Mouse (Mus musculus) heart, embryonic 16.5 days (tissue): ENCODE measurements at regions not wholly inside any gene's neighbourhood (a gene's known extent, or its start where the extent isn't known, plus 50 kb on each side); places are given as distances from the start of the nearest gene placed in this dataset.

ENCODE experiments used
- ATAC-seq: fragments of 200-750 bp; cut with Nextera tagmentation; replicated peaks from 2 replicates; pipeline ENCODE4 v1.8.0; 2017; ENCODE audit warnings: moderate number of reproducible peaks; ENCODE audit not compliant: insufficient read depth, low FRiP score; ENCODE audit errors: extremely low read depth
- H3K27ac ChIP-seq: fragments of 300-500 bp; sonication (generic); 2 replicates; pipeline ENCODE4 v1.5.1; 2014; ENCODE audit warnings: mild to moderate bottlenecking, low read length, control low read depth, moderate library complexity
- H3K27me3 ChIP-seq: fragments of 300-500 bp; sonication (generic); 2 replicates; pipeline ENCODE4 v1.6.1; 2014; ENCODE audit warnings: low read length, mixed read lengths; ENCODE audit not compliant: control insufficient read depth, insufficient read depth
- H3K36me3 ChIP-seq: fragments of 300-500 bp; sonication (generic); 2 replicates; pipeline ENCODE4 v1.6.1; 2014; ENCODE audit not compliant: control insufficient read depth, insufficient read depth
- H3K4me1 ChIP-seq: fragments of 300-500 bp; sonication (generic); 2 replicates; pipeline ENCODE4 v1.6.1; 2014; ENCODE audit warnings: low read length, mixed read lengths; ENCODE audit not compliant: control insufficient read depth, insufficient read depth
- H3K4me2 ChIP-seq: fragments of 300-500 bp; sonication (generic); 2 replicates; pipeline ENCODE4 v1.6.1; 2014; ENCODE audit warnings: low read depth, mild to moderate bottlenecking, control low read depth, low read length
- H3K4me3 ChIP-seq: fragments of 300-500 bp; sonication (generic); 2 replicates; pipeline ENCODE4 v1.5.1; 2014; ENCODE audit warnings: mild to moderate bottlenecking, control low read depth, low read length
- H3K9ac ChIP-seq: fragments of 300-500 bp; sonication (generic); 2 replicates; pipeline ENCODE4 v1.6.1; 2014; ENCODE audit warnings: low read length, control low read depth
- H3K9me3 ChIP-seq: fragments of 300-500 bp; sonication (generic); replicated peaks from 2 replicates; pipeline ENCODE4 v1.6.1; 2016; ENCODE audit warnings: low read length; ENCODE audit not compliant: control insufficient read depth
- WGBS: fragments of 180-500 bp; shearing (Covaris S2); extraction: QIAGEN DNeasy Blood & Tissue Kit; methylation state at CpG from one replicate; pipeline ENCODE4 v1.1.7; 2014; 5-methylcytosine and 5-hydroxymethylcytosine counted together

- H3K9ac ChIP-seq, result no peak overlapping the region
- H3K4me2 ChIP-seq, result no peak overlapping the region
- no peaks in the 10 kb centered on the region for H3K9me3 ChIP-seq
- no peaks in the 10 kb centered on the region for H3K36me3 ChIP-seq
- ATAC-seq, result no peak
- no peaks in the 10 kb centered on the region for H3K27me3 ChIP-seq
- H3K4me3 ChIP-seq, result no peak overlapping the region
- no peak overlapping the region for H3K27ac ChIP-seq
- H3K4me1 ChIP-seq, result no peaks in the 10 kb centered on the region
Measured at GRCm38 (mm10) chr4:71663397-71663796, 94.4 kb downstream of the Gm11232 start.

GRCm38 (mm10) chr4:71640521-71640920, 117.2 kb downstream of the Gm11232 start:
- Histone ChIP-seq H3K9ac (no peak overlapping the region), H3K36me3 (no peaks in the 10 kb centered on the region), H3K4me1 (no peaks in the 10 kb centered on the region), H3K9me3 (no peaks in the 10 kb centered on the region), H3K4me2 (no peak overlapping the region), H3K27me3 (no peaks in the 10 kb centered on the region), H3K4me3 (no peak overlapping the region), H3K27ac (no peak overlapping the region)
- ATAC-seq, result no peak
- 92% methylated on average over 10 of the region's 10 CpGs for WGBS

DNA sequence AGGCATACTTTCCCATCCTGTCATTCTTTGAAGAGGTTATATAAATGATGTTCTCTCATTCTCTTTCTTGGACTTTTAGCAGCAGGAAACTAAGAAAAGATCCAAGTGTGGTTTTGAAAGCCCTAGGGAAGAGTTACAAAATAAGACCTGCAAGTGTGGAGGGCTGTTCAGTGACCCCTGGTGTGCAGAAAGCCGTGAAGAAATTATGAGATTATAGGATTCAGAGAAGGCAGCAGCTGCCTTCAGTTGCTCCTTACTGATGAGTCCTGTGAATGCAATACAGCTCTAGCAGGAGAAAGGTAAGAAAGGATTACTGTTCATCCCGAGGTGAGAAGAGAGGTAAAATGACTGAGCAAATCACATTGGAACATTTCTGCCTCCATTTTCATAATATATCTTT, 130.7 kb downstream of the Gm11232 start:
- no peak overlapping the region for H3K4me3 ChIP-seq
- H3K27me3 ChIP-seq, result no peaks in the 10 kb centered on the region
- H3K36me3 ChIP-seq, result no peaks in the 10 kb centered on the region
- no peak overlapping the region for H3K9ac ChIP-seq
- WGBS, result 48% methylated on average over 2 of the region's 2 CpGs
- H3K27ac ChIP-seq, result no peak overlapping the region
- no peaks in the 10 kb centered on the region for H3K9me3 ChIP-seq
- no peak overlapping the region for H3K4me2 ChIP-seq
- ATAC-seq, result no peak
- H3K4me1 ChIP-seq, result no peaks in the 10 kb centered on the region

GRCm38 (mm10) chr4:71626626-71627025, 131.1 kb downstream of the Gm11232 start:
- WGBS, result 33% methylated on average over 1 of the region's 1 CpGs
- no peaks in the 10 kb centered on the region for H3K36me3 ChIP-seq
- no peak overlapping the region for H3K4me3 ChIP-seq
- no peaks in the 10 kb centered on the region for H3K4me1 ChIP-seq
- H3K9ac ChIP-seq, result no peak overlapping the region
- H3K9me3 ChIP-seq, result no peaks in the 10 kb centered on the region
- ATAC-seq, result no peak
- H3K27ac ChIP-seq, result no peak overlapping the region
- no peak overlapping the region for H3K4me2 ChIP-seq
- no peaks in the 10 kb centered on the region for H3K27me3 ChIP-seq

- no peak for ATAC-seq
- H3K9ac ChIP-seq, result no peak overlapping the region
- no peaks in the 10 kb centered on the region for H3K4me1 ChIP-seq
- 63% methylated on average over 2 of the region's 2 CpGs for WGBS
- 0 out of 2 replicates have a peak overlapping the region, but pooled peaks have one; percentile 4 for H3K27ac ChIP-seq
- no peaks in the 10 kb centered on the region for H3K9me3 ChIP-seq
- H3K27me3 ChIP-seq, result no peaks in the 10 kb centered on the region
- H3K36me3 ChIP-seq, result no peaks in the 10 kb centered on the region
- no peak overlapping the region for H3K4me2 ChIP-seq
- no peak overlapping the region for H3K4me3 ChIP-seq
Measured at GRCm38 (mm10) chr4:71624771-71625170, 133.0 kb downstream of the Gm11232 start.

GRCm38 (mm10) chr4:71613720-71614119, 144.0 kb downstream of the Gm11232 start:
- WGBS, result 80% methylated on average over 1 of the region's 1 CpGs
- ATAC-seq, result no peak
- H3K9ac ChIP-seq, result no peak overlapping the region
- no peaks in the 10 kb centered on the region for H3K4me1 ChIP-seq
- H3K27me3 ChIP-seq, result no peaks in the 10 kb centered on the region
- H3K36me3 ChIP-seq, result no peaks in the 10 kb centered on the region
- H3K4me2 ChIP-seq, result no peak overlapping the region
- no peak overlapping the region for H3K27ac ChIP-seq
- no peaks in the 10 kb centered on the region for H3K9me3 ChIP-seq
- H3K4me3 ChIP-seq, result no peak overlapping the region

DNA sequence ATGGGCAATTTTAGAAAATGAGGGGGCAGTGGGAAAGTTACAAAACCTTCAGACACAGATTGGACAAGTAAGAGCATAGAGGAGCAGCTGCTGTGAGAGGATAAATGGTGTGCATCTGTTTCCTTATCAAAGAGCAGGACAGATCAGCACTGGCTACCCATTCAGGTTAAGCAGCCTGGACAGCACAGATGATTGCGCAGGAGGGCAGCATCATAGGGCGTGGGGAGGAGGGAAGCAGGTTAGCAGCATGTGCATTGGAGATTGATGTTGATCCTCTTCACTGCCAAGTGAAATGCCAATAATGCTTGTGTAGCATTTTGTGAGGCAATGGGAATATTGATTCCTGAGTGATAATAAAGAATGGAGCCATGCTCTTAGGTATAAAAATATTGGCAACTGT, 171.9 kb downstream of the Gm11232 start:
- ATAC-seq, result no peak
- H3K4me3 ChIP-seq, result no peak overlapping the region
- no peaks in the 10 kb centered on the region for H3K36me3 ChIP-seq
- 94% methylated on average over 2 of the region's 2 CpGs for WGBS
- no peak overlapping the region for H3K9ac ChIP-seq
- no peaks in the 10 kb centered on the region for H3K9me3 ChIP-seq
- no peak overlapping the region for H3K4me2 ChIP-seq
- no peaks in the 10 kb centered on the region for H3K27me3 ChIP-seq
- H3K4me1 ChIP-seq, result no peaks in the 10 kb centered on the region
- H3K27ac ChIP-seq, result no peak overlapping the region

GRCm38 (mm10) chr4:71560656-71561055, 197.1 kb downstream of the Gm11232 start:
- Histone ChIP-seq H3K4me1 (no peaks in the 10 kb centered on the region), H3K36me3 (no peaks in the 10 kb centered on the region), H3K27me3 (no peaks in the 10 kb centered on the region), H3K4me3 (no peak overlapping the region), H3K27ac (no peak overlapping the region), H3K9me3 (no peaks in the 10 kb centered on the region), H3K4me2 (no peak overlapping the region), H3K9ac (no peak overlapping the region)
- 81% methylated on average over 5 of the region's 5 CpGs for WGBS
- no peak for ATAC-seq

DNA sequence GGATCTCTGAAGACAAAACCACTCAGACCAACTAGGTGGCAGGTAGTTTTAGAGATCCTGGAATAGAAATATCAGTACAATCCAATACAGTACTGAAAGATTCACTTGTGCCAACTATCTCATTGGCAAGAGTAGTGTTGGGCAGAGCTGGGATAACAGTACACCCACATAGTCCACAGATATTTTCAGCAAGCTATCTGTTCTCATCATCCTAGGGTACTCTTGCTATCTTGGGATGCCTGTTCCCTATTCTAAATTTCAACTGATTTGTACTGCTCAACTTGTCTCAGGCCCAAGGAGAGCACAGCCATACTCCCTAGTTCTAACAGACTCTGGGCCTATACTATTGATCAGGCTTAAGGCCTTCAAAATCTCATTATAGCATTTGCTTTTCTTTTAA, 218.6 kb downstream of the Gm11232 start:
- Histone ChIP-seq H3K9me3 (no peaks in the 10 kb centered on the region), H3K9ac (no peak overlapping the region), H3K36me3 (no peaks in the 10 kb centered on the region), H3K4me3 (no peak overlapping the region), H3K27ac (no peak overlapping the region), H3K4me1 (no peaks in the 10 kb centered on the region), H3K27me3 (no peaks in the 10 kb centered on the region), H3K4me2 (no peak overlapping the region)
- ATAC-seq, result no peak

DNA sequence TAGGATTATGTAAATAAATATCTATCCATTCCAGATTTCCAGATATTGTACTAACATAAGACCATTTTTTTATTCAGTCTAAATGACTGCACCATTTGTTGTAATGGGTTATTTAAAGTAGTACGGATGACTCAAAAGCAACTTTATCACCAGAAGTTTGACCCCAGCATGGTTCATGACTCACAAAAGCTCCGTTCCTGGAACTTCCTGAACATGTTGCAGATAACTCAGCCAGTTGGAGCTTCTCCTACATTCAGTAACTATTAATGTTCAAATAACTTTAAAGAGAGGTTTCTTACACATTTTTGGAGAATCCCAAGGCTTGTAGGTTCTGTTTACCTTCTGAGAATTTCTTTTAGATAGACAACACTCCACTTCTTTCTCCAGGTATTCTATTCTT, 219.8 kb downstream of the Gm11232 start:
- H3K4me3 ChIP-seq, result no peak overlapping the region
- H3K27ac ChIP-seq, result no peak overlapping the region
- ATAC-seq, result no peak
- no peaks in the 10 kb centered on the region for H3K4me1 ChIP-seq
- WGBS, result 30% methylated on average over 2 of the region's 2 CpGs
- H3K4me2 ChIP-seq, result no peak overlapping the region
- no peak overlapping the region for H3K9ac ChIP-seq
- no peaks in the 10 kb centered on the region for H3K9me3 ChIP-seq
- no peaks in the 10 kb centered on the region for H3K27me3 ChIP-seq
- no peaks in the 10 kb centered on the region for H3K36me3 ChIP-seq
